Mouse (Mus musculus): ENCODE data around the gene Psmb9. TPM values are rescaled to one million over a fixed set of nuclear protein-coding genes. Genes with fewer than 3 reads are reported as not detected.

Psmb9 gene
- polyA plus RNA-seq, 1 experiment = 0.26 TPM

GRCm38 (mm10) chr17:34169279-34169678 lies 18.3 kb downstream of the Psmb9 start:
- Histone ChIP-seq H3K4me3 (no peak overlapping the region), H3K27me3 (ENCODE audit: control insufficient read depth, insufficient read depth, insufficient read length) (peaks cover 16% of the 10 kb centered on the region), H3K4me2 (ENCODE audit: low read depth) (no peak overlapping the region), H3K79me2 (ENCODE audit: control insufficient read depth, insufficient read depth) (no peaks in the 10 kb centered on the region), H3ac (ENCODE audit: control insufficient read depth, insufficient read length) (no peak overlapping the region), H3K36me3 (ENCODE audit: control insufficient read depth, insufficient read depth) (no peaks in the 10 kb centered on the region)
- no peak for TF ChIP-seq POLR2AphosphoS2 (IDR thresholded peaks at IDR 0.05; ENCODE audit: insufficient read length, low read depth)
- TF ChIP-seq E2F4 (IDR thresholded peaks at IDR 0.05; ENCODE audit: insufficient read depth) = no peak
- TF ChIP-seq MYOG (IDR thresholded peaks at IDR 0.05; ENCODE audit: control insufficient read depth in 1 of 3, insufficient read depth in 1 of 3, insufficient read length in 2 of 3, low read depth in 2 of 3) = no peak
- no peak for TF ChIP-seq TCF12 (IDR thresholded peaks at IDR 0.05; ENCODE audit: insufficient read depth, poor library complexity, severe bottlenecking)
- no peak for TF ChIP-seq MYOD1 (IDR thresholded peaks at IDR 0.05; ENCODE audit: control insufficient read depth in 1 of 3, insufficient read length in 2 of 3, low read depth in 2 of 3)
- no peak for TF ChIP-seq USF1 (IDR thresholded peaks at IDR 0.05; ENCODE audit: low read depth)
- TF ChIP-seq POLR2A (IDR thresholded peaks at IDR 0.05; ENCODE audit: insufficient read length, low read depth) = no peak
- no peak for TF ChIP-seq CEBPB (IDR thresholded peaks at IDR 0.05; ENCODE audit: insufficient read depth, poor library complexity, severe bottlenecking)
- TF ChIP-seq MAX (IDR thresholded peaks at IDR 0.05; ENCODE audit: low read depth) = no peak

DNA sequence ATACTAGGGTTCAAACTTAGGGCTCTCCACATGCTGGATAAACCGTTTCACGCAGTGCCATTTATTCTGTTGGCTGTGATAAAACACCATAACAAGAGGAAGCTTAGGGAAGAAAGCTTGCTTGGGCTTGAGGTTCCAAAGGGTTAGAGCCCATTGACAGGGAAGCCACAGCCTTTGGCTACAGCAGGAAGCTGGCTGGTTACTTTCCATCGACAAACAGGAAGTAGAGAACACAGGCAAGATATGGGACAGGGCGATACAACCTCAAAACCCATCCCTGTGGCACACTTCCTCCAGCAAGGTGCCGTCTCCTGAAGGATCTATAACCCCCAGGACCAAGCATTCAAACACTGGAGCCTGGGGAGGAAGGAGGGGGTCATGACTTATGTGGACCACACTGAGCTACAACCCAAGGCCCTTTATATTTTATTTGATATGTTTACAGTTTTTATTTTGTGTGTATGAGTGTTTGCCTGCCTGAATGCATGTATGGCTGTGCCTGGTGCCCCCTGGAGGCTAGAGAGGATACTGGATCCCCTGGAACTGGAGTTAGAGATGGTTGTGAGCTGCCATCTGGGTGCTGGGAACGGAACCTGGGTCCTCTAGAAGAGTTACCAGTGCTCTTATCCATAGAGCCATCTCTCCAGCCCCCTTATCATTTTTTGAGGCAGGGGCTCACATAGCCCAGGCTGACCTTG lies 22.4 kb downstream of the Psmb9 start:
- Histone ChIP-seq H3K79me2 (ENCODE audit: control insufficient read depth, insufficient read depth) (no peaks in the 10 kb centered on the region), H3K36me3 (ENCODE audit: control insufficient read depth, insufficient read depth) (no peaks in the 10 kb centered on the region), H3K4me3 (no peak overlapping the region), H3ac (ENCODE audit: control insufficient read depth, insufficient read length) (no peak overlapping the region), H3K27me3 (ENCODE audit: control insufficient read depth, insufficient read depth, insufficient read length) (peaks cover 47% of the 10 kb centered on the region), H3K4me2 (ENCODE audit: low read depth) (no peak overlapping the region)
- no peak for TF ChIP-seq MYOD1 (IDR thresholded peaks at IDR 0.05; ENCODE audit: control insufficient read depth in 1 of 3, insufficient read length in 2 of 3, low read depth in 2 of 3)
- no peak for TF ChIP-seq TCF12 (IDR thresholded peaks at IDR 0.05; ENCODE audit: insufficient read depth, poor library complexity, severe bottlenecking)
- no peak for TF ChIP-seq E2F4 (IDR thresholded peaks at IDR 0.05; ENCODE audit: insufficient read depth)
- no peak for TF ChIP-seq MYOG (IDR thresholded peaks at IDR 0.05; ENCODE audit: control insufficient read depth in 1 of 3, insufficient read depth in 1 of 3, insufficient read length in 2 of 3, low read depth in 2 of 3)
- no peak for TF ChIP-seq MAX (IDR thresholded peaks at IDR 0.05; ENCODE audit: low read depth)
- TF ChIP-seq USF1 (IDR thresholded peaks at IDR 0.05; ENCODE audit: low read depth) = no peak
- no peak for TF ChIP-seq REST (IDR thresholded peaks at IDR 0.05; ENCODE audit: insufficient read depth, insufficient read length)
- no peak for TF ChIP-seq POLR2AphosphoS2 (IDR thresholded peaks at IDR 0.05; ENCODE audit: insufficient read length, low read depth)
- no peak for TF ChIP-seq POLR2A (IDR thresholded peaks at IDR 0.05; ENCODE audit: insufficient read length, low read depth)
- no peak for TF ChIP-seq SRF (IDR thresholded peaks at IDR 0.05; ENCODE audit: control insufficient read depth, insufficient read length, low read depth)
- TF ChIP-seq CEBPB (IDR thresholded peaks at IDR 0.05; ENCODE audit: insufficient read depth, poor library complexity, severe bottlenecking) = no peak
- TF ChIP-seq TCF3 (IDR thresholded peaks at IDR 0.05; ENCODE audit: insufficient read length, low read depth) = no peak

- H3ac ChIP-seq (ENCODE audit: control insufficient read depth, insufficient read length) = no peak overlapping the region
- H3K4me3 ChIP-seq = no peak overlapping the region
- no peaks in the 10 kb centered on the region for H3K36me3 ChIP-seq (ENCODE audit: control insufficient read depth, insufficient read depth)
- H3K4me2 ChIP-seq (ENCODE audit: low read depth) = no peak overlapping the region
- H3K27me3 ChIP-seq (ENCODE audit: control insufficient read depth, insufficient read depth, insufficient read length) = peaks cover 49% of the 10 kb centered on the region
- no peak for TF ChIP-seq MAX (IDR thresholded peaks at IDR 0.05; ENCODE audit: low read depth)
- no peak for TF ChIP-seq MYOD1 (IDR thresholded peaks at IDR 0.05; ENCODE audit: control insufficient read depth in 1 of 3, insufficient read length in 2 of 3, low read depth in 2 of 3)
- no peak for TF ChIP-seq POLR2AphosphoS2 (IDR thresholded peaks at IDR 0.05; ENCODE audit: insufficient read length, low read depth)
- TF ChIP-seq E2F4 (IDR thresholded peaks at IDR 0.05; ENCODE audit: insufficient read depth) = no peak
- no peak for TF ChIP-seq REST (IDR thresholded peaks at IDR 0.05; ENCODE audit: insufficient read depth, insufficient read length)
- no peak for TF ChIP-seq TCF3 (IDR thresholded peaks at IDR 0.05; ENCODE audit: insufficient read length, low read depth)
- no peak for TF ChIP-seq MYOG (IDR thresholded peaks at IDR 0.05; ENCODE audit: control insufficient read depth in 1 of 3, insufficient read depth in 1 of 3, insufficient read length in 2 of 3, low read depth in 2 of 3)
- TF ChIP-seq CEBPB (IDR thresholded peaks at IDR 0.05; ENCODE audit: insufficient read depth, poor library complexity, severe bottlenecking) = no peak
- TF ChIP-seq SRF (IDR thresholded peaks at IDR 0.05; ENCODE audit: control insufficient read depth, insufficient read length, low read depth) = no peak
- no peak for TF ChIP-seq POLR2A (IDR thresholded peaks at IDR 0.05; ENCODE audit: insufficient read length, low read depth)
- TF ChIP-seq TCF12 (IDR thresholded peaks at IDR 0.05; ENCODE audit: insufficient read depth, poor library complexity, severe bottlenecking) = no peak
- TF ChIP-seq USF1 (IDR thresholded peaks at IDR 0.05; ENCODE audit: low read depth) = no peak
- no peaks in the 10 kb centered on the region for H3K79me2 ChIP-seq (ENCODE audit: control insufficient read depth, insufficient read depth)
Observed at GRCm38 (mm10) chr17:34164202-34164895, 23.2 kb downstream of the Psmb9 start.

- Histone ChIP-seq H3K36me3 (ENCODE audit: control insufficient read depth, insufficient read depth) (no peaks in the 10 kb centered on the region), H3K79me2 (ENCODE audit: control insufficient read depth, insufficient read depth) (no peaks in the 10 kb centered on the region), H3ac (ENCODE audit: control insufficient read depth, insufficient read length) (no peak overlapping the region), H3K4me3 (no peak overlapping the region), H3K27me3 (ENCODE audit: control insufficient read depth, insufficient read depth, insufficient read length) (peaks cover 5% of the 10 kb centered on the region), H3K4me2 (ENCODE audit: low read depth) (no peak overlapping the region)
- TF ChIP-seq USF1 (IDR thresholded peaks at IDR 0.05; ENCODE audit: low read depth) = no peak
- TF ChIP-seq E2F4 (IDR thresholded peaks at IDR 0.05; ENCODE audit: insufficient read depth) = no peak
- TF ChIP-seq REST (IDR thresholded peaks at IDR 0.05; ENCODE audit: insufficient read depth, insufficient read length) = no peak
- no peak for TF ChIP-seq TCF12 (IDR thresholded peaks at IDR 0.05; ENCODE audit: insufficient read depth, poor library complexity, severe bottlenecking)
- no peak for TF ChIP-seq POLR2A (IDR thresholded peaks at IDR 0.05; ENCODE audit: insufficient read length, low read depth)
- no peak for TF ChIP-seq SRF (IDR thresholded peaks at IDR 0.05; ENCODE audit: control insufficient read depth, insufficient read length, low read depth)
- no peak for TF ChIP-seq CEBPB (IDR thresholded peaks at IDR 0.05; ENCODE audit: insufficient read depth, poor library complexity, severe bottlenecking)
Observed at GRCm38 (mm10) chr17:34155534-34155933, 32.0 kb downstream of the Psmb9 start.

All from myocyte (in vitro differentiated cells).